Mouse (Mus musculus) C2C12 (cell line): ENCODE data around the gene Ccdc151.

Source experiments
- CTCF ChIP-seq: IDR thresholded peaks from one replicate; pipeline ENCODE4 v1.5.1; 2011; ENCODE audit not compliant: control insufficient read depth, insufficient read depth, insufficient read length
- MYOD1 ChIP-seq: IDR thresholded peaks from one replicate; pipeline ENCODE4 v1.6.1; 2011; ENCODE audit warnings: low read depth; ENCODE audit not compliant: control insufficient read depth, insufficient read length

- TF ChIP-seq MYOD1 (no peak), CTCF (no peak)
Measured at GRCm38 (mm10) chr9:21954635-21955034, 47.8 kb downstream of the Ccdc151 start.
